ENCODE assay signal across 7 mouse cellular contexts in genomic region chr5:113772905-113773519, GRCm38 (mm10). TPM values are rescaled to one million over a fixed set of nuclear protein-coding genes. Genes with fewer than 3 reads are reported as not detected.
DNase-seq lines count a peak whose midpoint lies in the region; ATAC-seq and TF ChIP-seq lines count a peak whose summit lies in the region.

No protein-coding gene starts in this region.

- H3K9ac ChIP-seq in limb, embryonic 15.5 days = peak overlapping the region; percentile 56

- TF ChIP-seq CTCF in embryonic fibroblast, embryonic 13.5 days (IDR thresholded peaks at IDR 0.05; ENCODE audit: borderline replicate concordance, insufficient read depth, low read length) = no peak
- TF ChIP-seq CTCF in olfactory bulb, adult 2 months (IDR thresholded peaks at IDR 0.05; ENCODE audit: insufficient read depth, low read depth, low read length) = no peak

- H3K9me3 ChIP-seq in limb, embryonic 15.5 days = no peaks in the 10 kb centered on the region

- H3K27ac ChIP-seq in embryonic fibroblast, embryonic 13.5 days (ENCODE audit: insufficient read depth, low read length) = no peak overlapping the region
- H3K27ac ChIP-seq in limb, embryonic 15.5 days = peak overlapping the region; percentile 62
- no peak overlapping the region for H3K27ac ChIP-seq in olfactory bulb, adult 2 months (ENCODE audit: insufficient read depth, low read depth, low read length)

- H3K4me3 ChIP-seq in embryonic fibroblast, embryonic 13.5 days (ENCODE audit: insufficient read depth, low read length) = peak overlapping the region; percentile 83
- H3K4me3 ChIP-seq in limb, embryonic 15.5 days = peak overlapping the region; percentile 100
- peak overlapping the region; percentile 92 for H3K4me3 ChIP-seq in olfactory bulb, adult 2 months (ENCODE audit: insufficient read depth, low read depth, low read length)

- peaks cover 42% of the 10 kb centered on the region for H3K36me3 ChIP-seq in limb, embryonic 15.5 days

- peak overlapping the region; percentile 90 for H3K4me2 ChIP-seq in limb, embryonic 15.5 days

- peak; percentile 31 for DNase-seq in retina, embryonic 14.5 days (ENCODE audit: low spot score)
- no peak for DNase-seq in retina, postnatal 1 day
- DNase-seq in right cerebral cortex, adult 2 months (ENCODE audit: low spot score in 2 of 2) = no peak
- no peak for DNase-seq in cerebellum, postnatal 25 days

- H3K27me3 ChIP-seq in limb, embryonic 15.5 days = no peaks in the 10 kb centered on the region

- H3K4me1 ChIP-seq in embryonic fibroblast, embryonic 13.5 days (ENCODE audit: control insufficient read depth, insufficient read depth, low read length) = peaks cover 2% of the 10 kb centered on the region; the same call in 1 of the 2 replicates
- peaks cover 34% of the 10 kb centered on the region for H3K4me1 ChIP-seq in limb, embryonic 15.5 days
- H3K4me1 ChIP-seq in olfactory bulb, adult 2 months (ENCODE audit: control insufficient read depth, insufficient read depth, low read length) = peaks cover 18% of the 10 kb centered on the region

- no peak for TF ChIP-seq POLR2A in embryonic fibroblast, embryonic 13.5 days (IDR thresholded peaks at IDR 0.05; ENCODE audit: low read depth, low read length)
- TF ChIP-seq POLR2A in olfactory bulb, adult 2 months (IDR thresholded peaks at IDR 0.05; ENCODE audit: insufficient read depth, low read depth, low read length) = no peak

- ATAC-seq in limb, embryonic 15.5 days (ENCODE audit: insufficient number of reproducible peaks, low FRiP score, low TSS enrichment, low read depth) = 0 out of 2 replicates have a peak, but pooled peaks have one; percentile 1

- under 1% methylated on average over 38 of the region's 38 CpGs for WGBS in limb, embryonic 15.5 days
- WGBS in olfactory bulb, adult 2 months = 1% methylated on average over 38 of the region's 38 CpGs

RNA-seq across cellular contexts. Expression of gene Iscu, which starts 0.5 kb away (rescaled TPM):
- 71.8 and 85.3 TPM in 2 replicates for polyA plus RNA-seq in embryonic fibroblast, embryonic 13.5 days (2011; ENCODE audit: insufficient read length, low read depth, missing spikeins)
- 91.0 and 99.0 TPM in 2 replicates for polyA plus RNA-seq in limb, embryonic 15.5 days (2015; fragmentation: Nextera tagmentation; extraction: Ambion mirVana)
- polyA plus RNA-seq in olfactory bulb, adult 2 months (2012; ENCODE audit: insufficient read depth, insufficient read length, low replicate concordance, missing spikeins) = not detected in 2 replicates

RNA-seq across cellular contexts. Expression of gene Sart3, which starts 0.7 kb away (rescaled TPM):
- polyA plus RNA-seq in embryonic fibroblast, embryonic 13.5 days (2011; ENCODE audit: insufficient read length, low read depth, missing spikeins) = 20.8 and 21.1 TPM in 2 replicates
- polyA plus RNA-seq in limb, embryonic 15.5 days (2015; fragmentation: Nextera tagmentation; extraction: Ambion mirVana) = 38.4 and 45.9 TPM in 2 replicates
- polyA plus RNA-seq in olfactory bulb, adult 2 months (2012; ENCODE audit: insufficient read depth, insufficient read length, low replicate concordance, missing spikeins) = not detected in 2 replicates

RNA-seq across cellular contexts. Expression of gene Tmem119, which starts 27.3 kb away (rescaled TPM):
- 66.6 and 92.8 TPM in 2 replicates for polyA plus RNA-seq in embryonic fibroblast, embryonic 13.5 days (2011; ENCODE audit: insufficient read length, low read depth, missing spikeins)
- polyA plus RNA-seq in limb, embryonic 15.5 days (2015; fragmentation: Nextera tagmentation; extraction: Ambion mirVana) = 202 and 204 TPM in 2 replicates
- not detected in 2 replicates for polyA plus RNA-seq in olfactory bulb, adult 2 months (2012; ENCODE audit: insufficient read depth, insufficient read length, low replicate concordance, missing spikeins)

RNA-seq across cellular contexts. Expression of gene Ficd, which starts 37.4 kb away (rescaled TPM):
- 6.0 and 7.1 TPM in 2 replicates for polyA plus RNA-seq in embryonic fibroblast, embryonic 13.5 days (2011; ENCODE audit: insufficient read length, low read depth, missing spikeins)
- 9.0 and 9.3 TPM in 2 replicates for polyA plus RNA-seq in limb, embryonic 15.5 days (2015; fragmentation: Nextera tagmentation; extraction: Ambion mirVana)
- polyA plus RNA-seq in olfactory bulb, adult 2 months (2012; ENCODE audit: insufficient read depth, insufficient read length, low replicate concordance, missing spikeins) = not detected in 2 replicates

RNA-seq across cellular contexts. Expression of gene 1700069L16Rik, which starts 48.4 kb away (rescaled TPM):
- polyA plus RNA-seq in embryonic fibroblast, embryonic 13.5 days (2011; ENCODE audit: insufficient read length, low read depth, missing spikeins) = not detected in 2 replicates
- not detected in 2 replicates for polyA plus RNA-seq in limb, embryonic 15.5 days (2015; fragmentation: Nextera tagmentation; extraction: Ambion mirVana)
- not detected in 2 replicates for polyA plus RNA-seq in olfactory bulb, adult 2 months (2012; ENCODE audit: insufficient read depth, insufficient read length, low replicate concordance, missing spikeins)

Comparison
In these comparisons a context has a peak if more than half of its experiments do, and no peak if none do; other contexts are left out.
1. RNA of gene Tmem119, which starts 27.3 kb away (polyA plus RNA-seq): 202 to 204 TPM in limb, embryonic 15.5 days and 66.6 to 92.8 TPM in embryonic fibroblast, embryonic 13.5 days; not detected in olfactory bulb, adult 2 months; every median in the first group is over 10 times any median in the second.
2. Peak in every context shown above with its lines, with median percentiles within 50 percentile points of each other: H3K4me3 ChIP-seq.